Mouse (Mus musculus) intestine, postnatal 0 days (tissue): Measurements from ENCODE around the gene Trir. TPM values are rescaled to one million over a fixed set of nuclear protein-coding genes. Genes with fewer than 3 reads are reported as not detected.

Source experiments
- ATAC-seq: fragments of 200-750 bp; cut with Nextera tagmentation; 2 replicates; pipeline ENCODE4 v1.8.0; 2017; ENCODE audit warnings: mild to moderate bottlenecking, moderate TSS enrichment, moderate library complexity
- H3K27ac ChIP-seq: fragments of 300-500 bp; sonication (generic); 2 replicates; pipeline ENCODE4 v1.5.1; 2014; ENCODE audit warnings: mild to moderate bottlenecking, low read depth, low read length, moderate library complexity
- H3K27me3 ChIP-seq: fragments of 300-500 bp; sonication (generic); replicated peaks from 2 replicates; pipeline ENCODE4 v1.6.1; 2014; ENCODE audit warnings: low read length, mixed read lengths; ENCODE audit not compliant: control insufficient read depth, insufficient read depth
- H3K36me3 ChIP-seq: fragments of 300-500 bp; sonication (generic); 2 replicates; pipeline ENCODE4 v1.6.1; 2014; ENCODE audit warnings: mild to moderate bottlenecking, moderate library complexity; ENCODE audit not compliant: control insufficient read depth, insufficient read depth
- H3K4me1 ChIP-seq: fragments of 300-500 bp; sonication (generic); replicated peaks from 2 replicates; pipeline ENCODE4 v1.6.1; 2014; ENCODE audit warnings: antibody characterized with exemption, low read length, mixed read lengths; ENCODE audit not compliant: control insufficient read depth, insufficient read depth
- H3K4me2 ChIP-seq: fragments of 300-500 bp; sonication (generic); replicated peaks from 2 replicates; pipeline ENCODE4 v1.6.1; 2014; ENCODE audit warnings: low read depth, mild to moderate bottlenecking, moderate library complexity
- H3K4me3 ChIP-seq: fragments of 300-500 bp; sonication (generic); 2 replicates; pipeline ENCODE4 v1.5.1; 2014; ENCODE audit warnings: low read depth, low read length
- H3K9ac ChIP-seq: fragments of 300-500 bp; sonication (generic); 2 replicates; pipeline ENCODE4 v1.6.1; 2014; ENCODE audit warnings: mild to moderate bottlenecking, low read depth, low read length
- H3K9me3 ChIP-seq: fragments of 300-500 bp; sonication (generic); 2 replicates; pipeline ENCODE4 v1.6.1; 2016; ENCODE audit warnings: mixed run types; ENCODE audit not compliant: control insufficient read depth
- CTCF ChIP-seq: sonication (generic); IDR thresholded peaks from 2 replicates; pipeline ENCODE4 v1.5.1; 2016; ENCODE audit warnings: low read depth, mild to moderate bottlenecking, control low read depth, antibody characterized with exemption, moderate library complexity
- WGBS: fragments of 180-500 bp; shearing (Covaris S2); extraction: QIAGEN DNeasy Blood & Tissue Kit; methylation state at CpG from one replicate; pipeline ENCODE4 v1.1.7; 2014; 5-methylcytosine and 5-hydroxymethylcytosine counted together
- polyA plus RNA-seq: library from polyadenylated mRNA; unstranded; fragments of >200 nt; fragmentation: Nextera tagmentation; extraction: Ambion mirVana; gene quantifications from 2 replicates; pipeline ENCODE4 v1.2.1, GENCODE M21; 2015

Gene Trir
- polyA plus RNA-seq, 1 experiment from 2014 or later: 121 TPM

DNA sequence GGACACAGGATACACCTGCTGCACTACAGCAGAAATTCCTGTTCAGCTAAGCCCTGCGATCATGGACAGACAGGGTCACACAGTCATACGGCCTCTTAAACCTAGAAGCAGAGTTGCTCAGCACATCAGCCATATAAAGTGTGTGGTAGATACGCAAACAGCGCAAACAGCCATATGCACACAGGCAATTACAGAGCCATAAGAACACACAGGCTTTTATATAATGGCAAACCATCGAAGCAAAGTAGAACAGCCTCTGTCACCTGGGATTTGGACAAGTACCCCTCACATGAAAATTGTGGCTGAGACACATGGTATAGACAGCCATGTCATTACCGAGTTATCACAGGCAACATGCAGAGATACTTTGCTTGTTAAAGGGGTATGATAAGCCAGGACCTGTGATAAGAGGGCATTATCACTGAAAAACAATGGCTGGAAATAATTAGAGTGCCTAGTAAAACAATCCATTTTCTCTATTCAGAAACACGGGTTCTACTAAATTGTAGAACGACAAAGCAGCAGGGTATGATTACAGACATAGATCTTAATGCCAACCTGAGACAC lies 40.2 kb upstream of the Trir start:
- Histone ChIP-seq H3K4me2 (peak overlapping the region; percentile 96), H3K4me3 (peak overlapping the region; percentile 46), H3K4me1 (peaks cover 20% of the 10 kb centered on the region), H3K27me3 (no peaks in the 10 kb centered on the region), H3K9me3 (no peaks in the 10 kb centered on the region), H3K36me3 (no peaks in the 10 kb centered on the region), H3K9ac (peak overlapping the region; percentile 53; the same call in 1 of the 2 replicates), H3K27ac (peak overlapping the region; percentile 89)
- 14% methylated on average over 8 of the region's 8 CpGs for WGBS
- ATAC-seq: no peak
- TF ChIP-seq CTCF: no peak

DNA sequence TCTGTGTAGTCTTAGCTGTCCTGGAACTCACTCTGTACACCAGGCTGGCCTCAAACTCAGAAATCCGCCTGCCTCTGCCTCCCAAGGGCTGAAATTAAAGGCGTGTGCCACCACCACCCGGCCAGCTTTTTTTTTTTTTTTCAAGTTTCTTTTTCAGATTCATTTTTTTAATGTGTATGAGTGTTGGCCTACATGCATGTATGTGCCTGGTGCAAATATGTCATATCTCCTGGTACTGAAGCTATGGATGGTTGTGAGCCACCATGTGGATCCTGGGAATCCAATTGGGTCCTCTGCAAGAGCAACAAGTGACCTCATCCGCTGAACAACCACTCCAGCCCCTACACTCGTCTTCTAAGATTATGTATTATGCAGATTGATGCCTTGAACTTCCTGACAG lies 39.2 kb upstream of the Trir start:
- Histone ChIP-seq H3K36me3 (no peaks in the 10 kb centered on the region), H3K9me3 (no peaks in the 10 kb centered on the region), H3K4me3 (no peak overlapping the region), H3K4me1 (0 out of 2 replicates have a peak, but pooled peaks cover 11% of the 10 kb centered on the region), H3K4me2 (no peak overlapping the region; the same call in 1 of the 2 replicates), H3K27ac (no peak overlapping the region; the same call in 1 of the 2 replicates), H3K27me3 (no peaks in the 10 kb centered on the region), H3K9ac (no peak overlapping the region)
- no peak for ATAC-seq
- no peak for TF ChIP-seq CTCF
- 69% methylated on average over 5 of the region's 5 CpGs for WGBS

DNA sequence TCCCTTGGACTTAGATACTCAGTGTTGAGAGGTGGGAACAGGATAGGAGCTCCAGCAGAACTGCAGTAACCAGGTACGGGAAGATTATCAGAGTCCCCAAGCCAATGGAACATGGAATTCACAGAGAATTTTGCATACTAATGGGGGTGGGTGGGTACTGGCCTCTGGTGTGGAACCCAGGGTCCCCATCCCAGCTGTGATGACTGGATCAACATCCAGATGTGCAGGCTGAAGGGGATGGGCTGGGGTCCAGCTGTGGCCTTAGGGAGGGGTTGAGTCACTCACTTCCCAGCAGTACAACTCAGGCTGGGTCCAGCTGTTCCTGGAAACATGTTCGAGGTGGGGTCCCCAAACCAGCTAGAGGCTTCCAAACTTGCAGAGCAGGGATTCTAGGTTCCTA lies 38.7 kb upstream of the Trir start:
- Histone ChIP-seq H3K27ac (no peak overlapping the region), H3K9me3 (no peaks in the 10 kb centered on the region), H3K36me3 (no peaks in the 10 kb centered on the region), H3K9ac (no peak overlapping the region), H3K4me3 (no peak overlapping the region), H3K4me1 (0 out of 2 replicates have a peak, but pooled peaks cover 11% of the 10 kb centered on the region), H3K4me2 (no peak overlapping the region), H3K27me3 (no peaks in the 10 kb centered on the region)
- TF ChIP-seq CTCF: no peak
- WGBS: 61% methylated on average over 2 of the region's 2 CpGs
- ATAC-seq: no peak

GRCm38 (mm10) chr8:84989311-84989731 lies 37.3 kb upstream of the Trir start:
- Histone ChIP-seq H3K4me1 (0 out of 2 replicates have a peak, but pooled peaks cover 10% of the 10 kb centered on the region), H3K4me2 (peak overlapping the region; percentile 68), H3K9me3 (no peaks in the 10 kb centered on the region), H3K9ac (no peak overlapping the region), H3K27me3 (no peaks in the 10 kb centered on the region), H3K27ac (peak overlapping the region; percentile 89), H3K4me3 (peak overlapping the region; percentile 40), H3K36me3 (peaks cover 2% of the 10 kb centered on the region; the same call in 1 of the 2 replicates)
- peak; percentile 14; the same call in 1 of the 2 replicates for ATAC-seq
- no peak for TF ChIP-seq CTCF
- WGBS: 10% methylated on average over 15 of the region's 15 CpGs

GRCm38 (mm10) chr8:84989810-84990209 lies 36.8 kb upstream of the Trir start:
- Histone ChIP-seq H3K27ac (peak overlapping the region; percentile 89), H3K4me1 (0 out of 2 replicates have a peak, but pooled peaks cover 5% of the 10 kb centered on the region), H3K27me3 (no peaks in the 10 kb centered on the region), H3K9ac (peak overlapping the region; percentile 38; the same call in 1 of the 2 replicates), H3K4me3 (peak overlapping the region; percentile 40), H3K9me3 (no peaks in the 10 kb centered on the region), H3K36me3 (peaks cover 7% of the 10 kb centered on the region; the same call in 1 of the 2 replicates), H3K4me2 (peak overlapping the region; percentile 68)
- peak; percentile 54 for ATAC-seq
- peak; percentile 94 for TF ChIP-seq CTCF
- under 1% methylated on average over 15 of the region's 15 CpGs for WGBS

- Histone ChIP-seq H3K4me3 (peak within 1 kb of the TSS; percentile 40), H3K27ac (peak within 1 kb of the TSS; percentile 89), H3K36me3 (peaks cover 11% of the 10 kb centered on the region; the same call in 1 of the 2 replicates), H3K9ac (peak within 1 kb of the TSS; percentile 38), H3K4me2 (peak within 1 kb of the TSS; percentile 68), H3K27me3 (no peaks in the 10 kb centered on the region), H3K9me3 (no peaks in the 10 kb centered on the region), H3K4me1 (0 out of 2 replicates have a peak, but pooled peaks cover 4% of the 10 kb centered on the region)
- ATAC-seq: peak; percentile 84
- peak; percentile 97 for TF ChIP-seq CTCF
- WGBS: 0% methylated on average over 28 of the region's 28 CpGs
Measured at GRCm38 (mm10) chr8:84990349-84990748, 36.3 kb upstream of the Trir start, which contains the start of gene Hook2. Hook2 (plus strand) TSS chr8:84990603.
